Mouse (Mus musculus) olfactory bulb, adult 2 months (tissue): Measurements from ENCODE around the gene P2ry6. TPM values are rescaled to one million over a fixed set of nuclear protein-coding genes. Genes with fewer than 3 reads are reported as not detected.

Source experiments
- H3K27ac ChIP-seq: fragments of 200-500 bp; 2 replicates; pipeline ENCODE4 v1.5.1; 2012; ENCODE audit warnings: low read depth, low read length; ENCODE audit not compliant: insufficient read depth
- H3K4me1 ChIP-seq: fragments of 200-500 bp; 2 replicates; pipeline ENCODE4 v1.6.1; 2012; ENCODE audit warnings: low read length; ENCODE audit not compliant: control insufficient read depth, insufficient read depth
- H3K4me3 ChIP-seq: fragments of 200-500 bp; 2 replicates; pipeline ENCODE4 v1.5.1; 2012; ENCODE audit warnings: mild to moderate bottlenecking, low read depth, low read length, moderate library complexity; ENCODE audit not compliant: insufficient read depth
- CTCF ChIP-seq: fragments of 200-500 bp; IDR thresholded peaks from 2 replicates; pipeline ENCODE4 v1.5.1; 2012; ENCODE audit warnings: low read depth, mild to moderate bottlenecking, low read length, moderate library complexity; ENCODE audit not compliant: insufficient read depth
- POLR2A ChIP-seq: fragments of 200-500 bp; IDR thresholded peaks from 2 replicates; pipeline ENCODE4 v1.6.1; 2012; ENCODE audit warnings: mild to moderate bottlenecking, low read depth, low read length, moderate library complexity; ENCODE audit not compliant: insufficient read depth
- WGBS: fragments of 180-500 bp; shearing (Covaris S2); methylation state at CpG from one replicate; pipeline ENCODE4 v1.1.7; 2018; 5-methylcytosine and 5-hydroxymethylcytosine counted together
- polyA plus RNA-seq: library from polyadenylated mRNA; stranded (reverse); fragments of >200 nt; gene quantifications from 2 replicates; pipeline ENCODE4 v1.2.4, GENCODE M21; 2012; ENCODE audit warnings: low replicate concordance; ENCODE audit not compliant: missing spikeins, insufficient read depth, insufficient read length

Gene P2ry6
- polyA plus RNA-seq, 1 experiment = not detected

DNA sequence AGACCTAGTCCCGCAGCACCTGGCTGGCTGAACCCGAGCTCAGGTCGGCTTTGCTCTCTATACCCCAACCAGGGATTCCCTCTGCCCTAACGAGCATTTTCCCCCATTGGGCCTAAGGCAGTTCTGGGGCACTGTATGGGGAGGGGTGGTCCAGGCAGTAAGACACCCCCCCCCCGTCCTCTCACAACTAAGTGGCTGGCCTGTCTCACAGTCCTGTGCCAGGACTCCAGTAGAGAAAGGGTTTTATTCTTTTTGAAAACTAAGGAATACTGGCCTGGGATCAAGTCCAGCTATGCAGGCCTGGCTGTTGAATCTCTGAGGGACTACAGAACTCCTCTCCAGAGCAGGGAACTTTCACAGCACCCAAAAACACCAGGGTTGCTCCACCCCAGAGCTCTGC is 59.2 kb downstream of the P2ry6 start:
- 55% methylated on average over 5 of the region's 5 CpGs for WGBS
- H3K27ac ChIP-seq = 0 out of 2 replicates have a peak overlapping the region, but pooled peaks have one; percentile 37

DNA sequence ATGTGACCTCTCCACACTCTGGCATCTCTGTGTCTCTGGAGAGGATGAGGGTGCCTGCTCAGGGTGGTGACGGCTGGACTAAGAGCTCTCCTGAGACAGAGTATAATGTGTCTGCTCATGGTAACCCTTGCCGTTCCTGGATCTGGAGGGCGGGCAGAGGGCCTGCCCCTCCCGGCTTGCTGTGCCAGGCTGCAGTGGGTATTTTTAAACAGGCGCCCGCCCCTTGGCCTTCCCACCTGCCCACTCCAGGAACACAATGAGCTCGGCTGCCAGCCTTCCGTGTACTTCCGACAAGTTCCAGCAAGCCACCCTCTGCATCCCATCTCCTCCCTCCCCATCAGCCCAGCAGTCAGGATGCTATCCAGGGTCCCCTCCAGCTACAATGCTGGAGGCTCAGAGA is 62.7 kb downstream of the P2ry6 start:
- no peak for TF ChIP-seq POLR2A
- Histone ChIP-seq H3K27ac (peak overlapping the region; percentile 79), H3K4me3 (no peak overlapping the region), H3K4me1 (peaks cover 73% of the 10 kb centered on the region)
- WGBS = 19% methylated on average over 9 of the region's 9 CpGs

More for the DNA sequence above, 59.2 kb downstream of the P2ry6 start:
- H3K4me3 ChIP-seq = no peak overlapping the region
- peaks cover 80% of the 10 kb centered on the region for H3K4me1 ChIP-seq
- no peak for TF ChIP-seq POLR2A
- TF ChIP-seq CTCF = no peak

GRCm38 (mm10) chr7:100911246-100911770 is 63.1 kb downstream of the P2ry6 start:
- 48% methylated on average over 2 of the region's 2 CpGs for WGBS
- no peak for TF ChIP-seq CTCF
- TF ChIP-seq POLR2A = no peak
- H3K27ac ChIP-seq = peak overlapping the region; percentile 79
- peaks cover 68% of the 10 kb centered on the region for H3K4me1 ChIP-seq
- no peak overlapping the region for H3K4me3 ChIP-seq

GRCm38 (mm10) chr7:100908567-100908966 is 65.9 kb downstream of the P2ry6 start:
- Histone ChIP-seq H3K4me3 (no peak overlapping the region), H3K4me1 (peaks cover 54% of the 10 kb centered on the region), H3K27ac (no peak overlapping the region)
- 49% methylated on average over 8 of the region's 8 CpGs for WGBS
- no peak for TF ChIP-seq POLR2A

- Histone ChIP-seq H3K4me1 (peaks cover 51% of the 10 kb centered on the region), H3K27ac (no peak overlapping the region), H3K4me3 (no peak overlapping the region)
- TF ChIP-seq POLR2A (no peak), CTCF (no peak)
- 74% methylated on average over 8 of the region's 8 CpGs for WGBS
Observed at GRCm38 (mm10) chr7:100908061-100908460, 66.4 kb downstream of the P2ry6 start.

- Histone ChIP-seq H3K27ac (no peak overlapping the region), H3K4me3 (no peak overlapping the region), H3K4me1 (peaks cover 44% of the 10 kb centered on the region)
- TF ChIP-seq POLR2A = no peak
- TF ChIP-seq CTCF = peak; percentile 60; the same call in 1 of the 2 replicates
- WGBS = 0% methylated on average over 1 of the region's 1 CpGs
Observed at GRCm38 (mm10) chr7:100907231-100907630, 67.2 kb downstream of the P2ry6 start.

DNA sequence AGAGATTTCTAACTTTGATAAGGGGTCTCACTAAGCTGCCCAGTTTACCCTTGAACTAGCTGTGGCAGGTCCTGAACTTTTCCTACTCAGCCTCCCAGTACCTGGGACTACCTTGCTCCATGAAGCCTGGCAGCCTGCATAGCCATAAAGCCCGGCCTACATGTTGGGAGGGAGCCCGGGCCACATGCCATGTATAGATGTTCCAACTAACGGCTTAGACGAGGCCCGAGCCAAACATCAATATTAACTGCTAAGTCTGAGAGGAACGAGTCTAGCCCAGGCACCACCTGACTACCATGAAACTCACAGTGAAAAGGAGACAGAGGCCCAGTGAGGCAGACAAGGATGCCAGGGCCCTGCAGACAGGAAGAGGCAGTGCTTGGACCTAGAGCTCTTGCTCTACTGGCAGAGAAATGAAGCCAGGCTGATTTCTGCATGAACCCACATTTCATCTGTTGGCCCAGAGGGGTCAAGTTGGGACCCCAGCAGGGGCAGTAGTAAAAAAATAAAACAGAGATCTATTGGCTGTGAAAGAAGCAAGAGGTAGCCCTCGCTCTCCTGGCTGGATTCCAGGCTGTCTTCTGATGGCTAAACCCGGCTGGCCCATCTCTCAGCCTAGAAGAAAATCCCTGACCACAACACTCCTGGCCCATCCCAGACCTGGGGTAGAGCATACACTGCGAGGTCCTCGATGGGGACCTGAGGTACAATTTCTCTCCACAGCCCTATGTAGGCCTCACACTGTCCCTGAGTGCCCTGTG is 68.2 kb downstream of the P2ry6 start:
- TF ChIP-seq POLR2A (no peak), CTCF (no peak)
- H3K27ac ChIP-seq = no peak overlapping the region
- H3K4me3 ChIP-seq = no peak overlapping the region
- 79% methylated on average over 10 of the region's 10 CpGs for WGBS
- peaks cover 36% of the 10 kb centered on the region for H3K4me1 ChIP-seq

DNA sequence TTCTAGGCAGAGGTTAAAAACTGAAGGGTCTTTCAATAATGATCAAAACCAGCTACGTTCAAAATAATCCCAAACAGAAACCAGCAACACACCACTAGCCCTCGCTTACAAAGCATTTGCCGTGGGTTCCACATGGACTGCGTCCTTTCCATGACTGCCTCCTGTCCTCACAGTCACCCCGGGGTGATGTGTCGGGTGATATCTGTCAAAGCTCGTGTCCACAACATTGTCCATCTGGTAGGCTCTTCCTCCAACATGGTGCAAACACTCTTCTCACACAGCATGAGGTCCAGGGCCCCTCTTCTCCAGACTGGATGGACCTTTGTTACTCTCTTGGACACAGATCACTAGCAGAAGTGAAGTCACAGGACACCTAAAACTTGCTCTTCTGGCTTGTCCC is 69.4 kb downstream of the P2ry6 start:
- Histone ChIP-seq H3K27ac (no peak overlapping the region), H3K4me1 (peaks cover 27% of the 10 kb centered on the region), H3K4me3 (no peak overlapping the region)
- WGBS = 92% methylated on average over 7 of the region's 7 CpGs
- TF ChIP-seq CTCF (no peak), POLR2A (no peak)

DNA sequence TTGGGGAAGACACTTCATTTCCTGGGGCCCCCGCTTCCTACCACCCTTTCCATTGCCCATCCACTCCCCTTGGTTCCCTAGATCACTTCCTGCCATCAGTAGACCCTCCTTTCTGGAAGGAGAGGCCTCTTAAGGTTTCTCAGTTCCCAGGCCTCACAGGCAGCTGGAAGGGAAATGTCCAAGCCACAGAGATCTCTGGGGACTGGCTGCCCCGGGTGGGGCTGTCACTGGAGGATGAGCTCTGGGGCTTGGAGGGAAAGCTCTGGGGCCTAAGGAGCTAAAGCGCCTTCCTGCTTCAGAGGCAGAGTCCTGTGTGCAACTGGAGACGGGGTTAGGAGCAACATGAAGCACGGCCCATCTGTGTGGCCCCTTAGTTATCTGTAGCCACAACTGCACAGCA is 69.8 kb downstream of the P2ry6 start:
- H3K4me3 ChIP-seq = no peak overlapping the region
- TF ChIP-seq CTCF = no peak
- TF ChIP-seq POLR2A = no peak
- 91% methylated on average over 5 of the region's 5 CpGs for WGBS
- no peak overlapping the region for H3K27ac ChIP-seq
- H3K4me1 ChIP-seq = peaks cover 23% of the 10 kb centered on the region
